Mouse (Mus musculus) CH12F3 (cell line): ENCODE results near the gene Angptl4.
"Not testable (repeated sequence)": the region's sequence is repeated elsewhere in the genome, so short reads cannot be mapped to it uniquely, and the experiment has no call there.

Experiments
- in situ Hi-C: fragments of 300-500 bp; cut with MboI; formaldehyde crosslinking; loops from 2 replicates; pipeline ENCODE4 v1.14.3; 2020; ENCODE audit warnings: low sequenced_read_pairs

The Angptl4 gene

GRCm38 (mm10) chr17:33781124-33781977 is at the start of gene Angptl4:
TSS of gene Angptl4 (minus strand) at chr17:33781830.
- in situ Hi-C loops: no loop called here

GRCm38 (mm10) chr17:33829561-33829960 is 47.9 kb upstream of the Angptl4 start:
- in situ Hi-C loops: no loop called here

GRCm38 (mm10) chr17:33828892-33829291 is 47.3 kb upstream of the Angptl4 start:
- in situ Hi-C loops: no loop called here

GRCm38 (mm10) chr17:33826850-33827249 is 45.2 kb upstream of the Angptl4 start:
- in situ Hi-C loops: no loop called here

GRCm38 (mm10) chr17:33825462-33825861 is 43.8 kb upstream of the Angptl4 start:
- in situ Hi-C loops: no loop called here

GRCm38 (mm10) chr17:33824997-33825330 is 43.3 kb upstream of the Angptl4 start:
- in situ Hi-C loops: not testable (repeated sequence)

GRCm38 (mm10) chr17:33824084-33824996 is 42.7 kb upstream of the Angptl4 start, which contains the start of the genes Rps28 and Ndufa7:
TSS of gene Rps28 (minus strand) at chr17:33824562.
TSS of gene Ndufa7 (plus strand) at chr17:33824572.
- in situ Hi-C loops: no loop called here

- in situ Hi-C loops: not testable (repeated sequence)
These were observed 41.5 kb upstream of the Angptl4 start for GRCm38 (mm10) chr17:33823171-33823570.

GRCm38 (mm10) chr17:33822436-33822959 is 40.9 kb upstream of the Angptl4 start:
- in situ Hi-C loops: no loop called here

- in situ Hi-C loops: no loop called here
These were observed 36.5 kb upstream of the Angptl4 start for GRCm38 (mm10) chr17:33817969-33818643.

GRCm38 (mm10) chr17:33817184-33817968 is 35.7 kb upstream of the Angptl4 start:
- in situ Hi-C loops: no loop called here

- in situ Hi-C loops: no loop called here
These were observed 35.0 kb upstream of the Angptl4 start for GRCm38 (mm10) chr17:33816612-33817011.

GRCm38 (mm10) chr17:33815399-33815798 is 33.8 kb upstream of the Angptl4 start:
- in situ Hi-C loops: no loop called here

- in situ Hi-C loops: no loop called here
These were observed 31.4 kb upstream of the Angptl4 start for GRCm38 (mm10) chr17:33812990-33813389.

GRCm38 (mm10) chr17:33812475-33812874 is 30.8 kb upstream of the Angptl4 start:
- in situ Hi-C loops: no loop called here

GRCm38 (mm10) chr17:33811142-33811516 is 29.5 kb upstream of the Angptl4 start:
- in situ Hi-C loops: no loop called here

GRCm38 (mm10) chr17:33810334-33811141 is 28.9 kb upstream of the Angptl4 start, which contains the start of gene Kank3:
TSS of gene Kank3 (plus strand) at chr17:33810519.
- in situ Hi-C loops: no loop called here

GRCm38 (mm10) chr17:33808192-33808591 is 26.6 kb upstream of the Angptl4 start:
- in situ Hi-C loops: no loop called here
